In the genomic region with DNA sequence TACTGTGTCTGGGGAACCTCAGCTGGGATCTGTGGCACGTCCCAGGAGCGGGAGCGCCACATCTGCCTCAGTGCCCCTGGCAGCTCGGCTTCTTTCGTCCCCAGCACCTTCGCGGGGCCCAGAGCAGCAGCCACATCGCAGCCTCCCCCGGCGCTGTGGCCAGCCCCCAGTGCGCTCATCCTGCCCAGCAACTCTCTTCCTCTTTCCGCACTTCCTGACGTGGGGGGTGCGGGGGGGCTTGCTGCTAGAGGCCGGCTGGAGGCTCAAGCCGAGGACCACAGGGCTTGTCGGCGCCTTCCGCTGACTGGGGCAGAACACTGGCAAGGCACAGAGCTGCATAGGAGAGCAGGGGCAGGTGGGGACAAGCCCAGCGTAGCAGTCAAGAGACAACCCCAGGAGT, we compare ENCODE assay signal across 9 mouse cellular contexts. TPM values are rescaled to one million over a fixed set of nuclear protein-coding genes. Genes with fewer than 3 reads are reported as not detected.
DNase-seq lines count a peak whose midpoint lies in the region; ATAC-seq and TF ChIP-seq lines count a peak whose summit lies in the region.
"Had no signal": no experiment of that assay in that cellular context is flagged by ENCODE, and none has a peak within 500 bp of the region (broad histone marks: within the 10 kb centered on the region; RNA-seq: fewer than 3 reads in every experiment).

No protein-coding gene starts in this region.

- DNase-seq in cerebellum, adult 9-11 months, result peak; percentile 57
- no peak for DNase-seq in cerebellum, postnatal 36 days
- DNase-seq in adrenal gland, postnatal 10 days, result peak; percentile 78
- peak; percentile 76 for DNase-seq in lung, postnatal 0 days (ENCODE audit: low spot score)
- peak in 1 of 2 experiments; percentile 86 for DNase-seq in spleen, adult 2 months (ENCODE audit: low read depth in 1 of 2, low spot score in 2 of 2)
- no peak for DNase-seq in layer of hippocampus, postnatal 14 days (ENCODE audit: low spot score in 2 of 2)

- H3K27ac ChIP-seq in heart, embryonic 12.5 days (ENCODE audit: poor library complexity, severe bottlenecking), result peak overlapping the region; percentile 79
- H3K27ac ChIP-seq in kidney, embryonic 14.5 days (ENCODE audit: low read depth, low read length), result peak overlapping the region; percentile 49
- H3K27ac ChIP-seq in lung, postnatal 0 days (ENCODE audit: low read length), result peak overlapping the region; percentile 91
- peak overlapping the region; percentile 75 for H3K27ac ChIP-seq in spleen, adult 2 months (ENCODE audit: insufficient read depth, low read length)

- H3K4me3 ChIP-seq in heart, embryonic 12.5 days, result peak overlapping the region; percentile 89
- peak overlapping the region; percentile 24; the same call in 1 of the 2 replicates for H3K4me3 ChIP-seq in kidney, embryonic 14.5 days (ENCODE audit: low read length)
- peak overlapping the region; percentile 80 for H3K4me3 ChIP-seq in lung, postnatal 0 days (ENCODE audit: low read depth, low read length)
- H3K4me3 ChIP-seq in spleen, adult 2 months (ENCODE audit: extremely low read depth, insufficient read depth, insufficient read length), result peak overlapping the region; percentile 59

- peak overlapping the region; percentile 60 for H3K9ac ChIP-seq in heart, embryonic 12.5 days
- H3K9ac ChIP-seq in kidney, embryonic 14.5 days (ENCODE audit: low read depth, low read length), result peak overlapping the region; percentile 43
- H3K9ac ChIP-seq in lung, postnatal 0 days (replicated peaks; ENCODE audit: low read depth), result peak overlapping the region; percentile 36

- 9% methylated on average over 20 of the region's 20 CpGs for WGBS in heart, embryonic 12.5 days
- 11% methylated on average over 20 of the region's 20 CpGs for WGBS in kidney, embryonic 14.5 days
- 12% methylated on average over 19 of the region's 20 CpGs for WGBS in lung, postnatal 0 days
- WGBS in spleen, adult 2 months, result 2% methylated on average over 20 of the region's 20 CpGs

- 0 out of 2 replicates have a peak, but pooled peaks have one; percentile 10 for ATAC-seq in heart, embryonic 12.5 days (ENCODE audit: insufficient number of reproducible peaks, low FRiP score)
- no peak for ATAC-seq in kidney, embryonic 14.5 days (ENCODE audit: low FRiP score, low TSS enrichment)
- ATAC-seq in lung, postnatal 0 days, result peak; percentile 23

- TF ChIP-seq POLR2A in spleen, adult 2 months (IDR thresholded peaks at IDR 0.05; ENCODE audit: low read depth, low read length), result peak; percentile 72

- peaks cover 56% of the 10 kb centered on the region for H3K4me1 ChIP-seq in heart, embryonic 12.5 days (replicated peaks)
- peaks cover 20% of the 10 kb centered on the region for H3K4me1 ChIP-seq in kidney, embryonic 14.5 days (ENCODE audit: control insufficient read depth, insufficient read depth, low read length)
- peaks cover 9% of the 10 kb centered on the region for H3K4me1 ChIP-seq in lung, postnatal 0 days (ENCODE audit: insufficient read depth, low read depth, low read length)
- peaks cover 25% of the 10 kb centered on the region for H3K4me1 ChIP-seq in spleen, adult 2 months (ENCODE audit: control insufficient read depth, insufficient read depth, insufficient read length)

- H3K27me3 ChIP-seq in heart, embryonic 12.5 days (replicated peaks), result no peaks in the 10 kb centered on the region
- no peaks in the 10 kb centered on the region; the same call in 1 of the 2 replicates for H3K27me3 ChIP-seq in kidney, embryonic 14.5 days (ENCODE audit: control insufficient read depth, insufficient read depth, low read length)
- no peaks in the 10 kb centered on the region for H3K27me3 ChIP-seq in lung, postnatal 0 days (replicated peaks; ENCODE audit: insufficient read depth, low read length)
- H3K27me3 ChIP-seq in spleen, adult 2 months (ENCODE audit: control insufficient read depth, insufficient read depth, low read length), result no peaks in the 10 kb centered on the region

- no peaks in the 10 kb centered on the region for H3K9me3 ChIP-seq in heart, embryonic 12.5 days (replicated peaks)
- no peaks in the 10 kb centered on the region for H3K9me3 ChIP-seq in kidney, embryonic 14.5 days (ENCODE audit: control insufficient read depth, low read length)
- no peaks in the 10 kb centered on the region for H3K9me3 ChIP-seq in lung, postnatal 0 days (ENCODE audit: low read length)

- no peak for TF ChIP-seq CTCF in lung, postnatal 0 days (IDR thresholded peaks at IDR 0.05)
- no peak for TF ChIP-seq CTCF in spleen, adult 2 months (IDR thresholded peaks at IDR 0.05; ENCODE audit: extremely low read depth, insufficient read depth, insufficient read length, insufficient replicate concordance)

- H3K4me2 ChIP-seq in heart, embryonic 12.5 days, result peak overlapping the region; percentile 96
- peak overlapping the region; percentile 35 for H3K4me2 ChIP-seq in kidney, embryonic 14.5 days (replicated peaks; ENCODE audit: low read depth, low read length)
- peak overlapping the region; percentile 55 for H3K4me2 ChIP-seq in lung, postnatal 0 days (replicated peaks; ENCODE audit: low read depth, low read length)

- TF ChIP-seq EP300 in lung, postnatal 0 days (IDR thresholded peaks at IDR 0.05), result peak; percentile 39; the same call in 1 of the 2 replicates

- H3K36me3 ChIP-seq in heart, embryonic 12.5 days, result no peaks in the 10 kb centered on the region
- no peaks in the 10 kb centered on the region; the same call in 1 of the 2 replicates for H3K36me3 ChIP-seq in kidney, embryonic 14.5 days (ENCODE audit: control insufficient read depth, insufficient read depth, low read length)
- H3K36me3 ChIP-seq in lung, postnatal 0 days (ENCODE audit: insufficient read depth, low read length), result no peaks in the 10 kb centered on the region
- H3K36me3 ChIP-seq in spleen, adult 2 months (ENCODE audit: control insufficient read depth, insufficient read depth, low read length), result no peaks in the 10 kb centered on the region

RNA-seq across cellular contexts. Expression of a gene that starts 10.2 kb away (rescaled TPM):
- 10 to 100 TPM; 64.4 to 72.1 TPM for total RNA-seq in adrenal gland, postnatal 10 days (2021)
- 43.8 and 48.8 TPM in 2 replicates for polyA plus RNA-seq in heart, embryonic 12.5 days (2016; fragmentation: Nextera tagmentation; extraction: Ambion mirVana)
- 35.6 and 57.5 TPM in 2 replicates for polyA plus RNA-seq in kidney, embryonic 14.5 days (2014; fragmentation: Nextera tagmentation; extraction: Ambion mirVana)
- polyA plus RNA-seq in lung, postnatal 0 days (2015; fragmentation: Nextera tagmentation; extraction: Ambion mirVana), result 50.7 and 54.0 TPM in 2 replicates
- polyA plus RNA-seq in spleen, adult 2 months (2012; rRNA removed), result 279 and 335 TPM in 2 replicates
- total RNA-seq in layer of hippocampus, postnatal 14 days (2021), result 100 to 1,000 TPM; 391 to 416 TPM

RNA-seq across cellular contexts. Expression of a gene that starts 19.9 kb away (rescaled TPM):
- not detected for total RNA-seq in adrenal gland, postnatal 10 days (2021)
- polyA plus RNA-seq in heart, embryonic 12.5 days (2016; fragmentation: Nextera tagmentation; extraction: Ambion mirVana), result 3.2 and 4.0 TPM in 2 replicates
- 0.31 and 0.49 TPM in 2 replicates for polyA plus RNA-seq in kidney, embryonic 14.5 days (2014; fragmentation: Nextera tagmentation; extraction: Ambion mirVana)
- polyA plus RNA-seq in lung, postnatal 0 days (2015; fragmentation: Nextera tagmentation; extraction: Ambion mirVana), result 0.14 and 0.35 TPM in 2 replicates
- not detected in 2 replicates for polyA plus RNA-seq in spleen, adult 2 months (2012; rRNA removed)
- total RNA-seq in layer of hippocampus, postnatal 14 days (2021), result not detected
- polyA plus RNA-seq: large intestine, adult 2 months had no signal

RNA-seq across cellular contexts. Expression of a gene that starts 33.3 kb away (rescaled TPM):
- total RNA-seq in adrenal gland, postnatal 10 days (2021), result 10 to 100 TPM; 30.8 to 36.7 TPM
- polyA plus RNA-seq in heart, embryonic 12.5 days (2016; fragmentation: Nextera tagmentation; extraction: Ambion mirVana), result 724 and 730 TPM in 2 replicates
- 1,361 and 1,922 TPM in 2 replicates for polyA plus RNA-seq in kidney, embryonic 14.5 days (2014; fragmentation: Nextera tagmentation; extraction: Ambion mirVana)
- polyA plus RNA-seq in lung, postnatal 0 days (2015; fragmentation: Nextera tagmentation; extraction: Ambion mirVana), result 101 and 104 TPM in 2 replicates
- 2.7 and 3.1 TPM in 2 replicates for polyA plus RNA-seq in spleen, adult 2 months (2012; rRNA removed)
- total RNA-seq in layer of hippocampus, postnatal 14 days (2021), result 10 to 100 TPM; 39.5 to 40.9 TPM

RNA-seq across cellular contexts. Expression of a gene that starts 38.4 kb away (rescaled TPM):
- under 1 TPM; 0.18 to 0.27 TPM for total RNA-seq in adrenal gland, postnatal 10 days (2021)
- polyA plus RNA-seq in heart, embryonic 12.5 days (2016; fragmentation: Nextera tagmentation; extraction: Ambion mirVana), result 0.15 TPM in 1 of 2 replicates, not detected in the other
- polyA plus RNA-seq in kidney, embryonic 14.5 days (2014; fragmentation: Nextera tagmentation; extraction: Ambion mirVana), result not detected in 2 replicates
- 0.12 and 0.16 TPM in 2 replicates for polyA plus RNA-seq in lung, postnatal 0 days (2015; fragmentation: Nextera tagmentation; extraction: Ambion mirVana)
- 0.39 and 0.45 TPM in 2 replicates for polyA plus RNA-seq in spleen, adult 2 months (2012; rRNA removed)
- total RNA-seq in layer of hippocampus, postnatal 14 days (2021), result 10 to 100 TPM; 15.1 to 21.2 TPM

RNA-seq across cellular contexts. Expression of a gene that starts 58.9 kb away (rescaled TPM):
- 10 to 100 TPM; 11.7 to 16.7 TPM for total RNA-seq in adrenal gland, postnatal 10 days (2021)
- polyA plus RNA-seq in heart, embryonic 12.5 days (2016; fragmentation: Nextera tagmentation; extraction: Ambion mirVana), result 6.1 and 6.7 TPM in 2 replicates
- polyA plus RNA-seq in kidney, embryonic 14.5 days (2014; fragmentation: Nextera tagmentation; extraction: Ambion mirVana), result 11.1 and 15.0 TPM in 2 replicates
- polyA plus RNA-seq in lung, postnatal 0 days (2015; fragmentation: Nextera tagmentation; extraction: Ambion mirVana), result 7.0 and 8.1 TPM in 2 replicates
- polyA plus RNA-seq in spleen, adult 2 months (2012; rRNA removed), result 3.3 and 4.0 TPM in 2 replicates
- total RNA-seq in layer of hippocampus, postnatal 14 days (2021), result 1 to 10 TPM; 5.9 to 8.0 TPM

Comparison
In these comparisons a context has a peak if more than half of its experiments do, and no peak if none do; other contexts are left out.
1. DNase-seq: peak in cerebellum, adult 9-11 months (single experiment), adrenal gland, postnatal 10 days (single experiment) and lung, postnatal 0 days (single experiment); none in cerebellum, postnatal 36 days (0 of 2) and layer of hippocampus, postnatal 14 days (0 of 2).
2. H3K4me2 ChIP-seq: peak in every context shown above with its lines; median percentile 96 in heart, embryonic 12.5 days; 55 in lung, postnatal 0 days; 35 in kidney, embryonic 14.5 days.
3. H3K4me3 ChIP-seq: peak in every context shown above with its lines; median percentile 89 in heart, embryonic 12.5 days; 80 in lung, postnatal 0 days; 59 in spleen, adult 2 months; 24 in kidney, embryonic 14.5 days.
4. RNA of a gene that starts 33.3 kb away (polyA plus RNA-seq): 1,361 to 1,922 TPM in kidney, embryonic 14.5 days, 724 to 730 TPM in heart, embryonic 12.5 days and 101 to 104 TPM in lung, postnatal 0 days; 2.7 to 3.1 TPM in spleen, adult 2 months; every median in the first group is over 10 times any median in the second.
5. Peak in every context shown above with its lines, with median percentiles within 50 percentile points of each other: H3K27ac ChIP-seq and H3K9ac ChIP-seq.